Mouse (Mus musculus) heart, postnatal 14 days (tissue): ENCODE measurements around the gene Gm11985. TPM values are rescaled to one million over a fixed set of nuclear protein-coding genes. Genes with fewer than 3 reads are reported as not detected.

Experiments
- total RNA-seq, 2 experiments: library from RNA; stranded (reverse); gene quantifications; 2 replicates each; pipeline ENCODE4 v1.2.3; 2021

Gene Gm11985
- total RNA-seq, 2 experiments from 2014 or later, result not detected

Other genes starting within 250 kb of the Gm11985 start
- 1 to 10 TPM; 1.0 to 1.7 TPM for gene Adcy1, start 125.1 kb downstream of the Gm11985 start, total RNA-seq
- gene Igfbp1, start 9.2 kb upstream of the Gm11985 start, total RNA-seq, result not detected
- 10 to 100 TPM; 34.1 to 43.8 TPM for gene Igfbp3, start 25.4 kb upstream of the Gm11985 start, total RNA-seq